Mouse (Mus musculus): ENCODE measurements around the gene Hnrnph3.

DNA sequence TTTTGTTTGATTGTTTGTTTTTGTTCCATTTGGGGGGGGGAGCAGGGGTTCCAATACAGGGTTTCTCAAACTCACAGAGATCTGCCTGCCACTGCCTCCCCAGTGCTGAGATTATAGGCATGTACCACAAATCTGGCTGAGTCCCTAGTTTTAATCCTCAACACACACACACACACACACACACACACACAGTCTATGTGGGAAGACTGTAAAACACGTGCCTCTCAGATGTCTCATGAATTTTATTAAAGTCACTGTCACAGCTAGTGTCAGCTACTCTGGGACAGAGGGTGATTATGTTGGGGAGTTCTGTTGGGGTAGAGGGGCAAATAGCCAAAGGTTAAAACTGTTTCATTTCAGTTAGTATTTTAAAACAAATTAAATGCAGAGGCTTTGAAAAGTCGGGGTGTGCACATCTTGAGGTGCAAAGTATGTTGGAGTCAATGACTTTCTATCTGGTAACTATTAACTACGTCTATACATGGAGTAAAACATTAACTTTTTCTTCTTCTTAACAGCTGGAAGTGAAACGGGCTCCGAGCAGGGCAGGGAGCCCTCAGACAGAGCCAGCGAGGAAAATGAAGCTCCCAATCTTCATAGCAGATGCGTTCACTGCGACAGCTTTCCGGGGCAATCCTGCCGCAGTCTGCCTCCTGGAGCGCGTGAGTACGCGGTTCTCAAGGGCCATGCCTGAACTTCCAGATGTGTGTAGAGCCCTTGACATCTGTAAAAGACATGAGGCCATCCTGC lies 14.7 kb upstream of the Hnrnph3 start:
- TF ChIP-seq POLR2A (IDR thresholded peaks at IDR 0.05; ENCODE audit: low read depth, low read length): no peak
- TF ChIP-seq CTCF (conservative IDR thresholded peaks at IDR 0.05; ENCODE audit: insufficient read depth, insufficient read length, low read depth, low read length): no peak
